Mouse (Mus musculus): Measurements from ENCODE around the gene Hpcal1.
"Not testable (repeated sequence)": the region's sequence is repeated elsewhere in the genome, so short reads cannot be mapped to it uniquely, and the experiment has no call there.

Gene Hpcal1

GRCm38 (mm10) chr12:17741637-17742364, 51.1 kb downstream of the Hpcal1 start:
- DNase-seq = peak; percentile 76 to 82

GRCm38 (mm10) chr12:17742571-17743321, 52.1 kb downstream of the Hpcal1 start:
- peak in 1 of 2 experiments; percentile 37 for DNase-seq

- no peak for DNase-seq
These were observed 54.8 kb downstream of the Hpcal1 start for GRCm38 (mm10) chr12:17745431-17745830.

- peak; percentile 96 to 98 for DNase-seq
These were observed 56.1 kb downstream of the Hpcal1 start for GRCm38 (mm10) chr12:17746725-17747124.

GRCm38 (mm10) chr12:17747191-17748154, 56.8 kb downstream of the Hpcal1 start:
- DNase-seq = peak; percentile 31 to 40

GRCm38 (mm10) chr12:17748155-17748529, 57.5 kb downstream of the Hpcal1 start:
- peak in 1 of 2 experiments; percentile 10 for DNase-seq

- peak in 1 of 2 experiments; percentile 22 for DNase-seq
These were observed 59.1 kb downstream of the Hpcal1 start for GRCm38 (mm10) chr12:17749784-17750183.

GRCm38 (mm10) chr12:17750500-17750899, 59.8 kb downstream of the Hpcal1 start:
- DNase-seq = peak; percentile 58 to 63

- DNase-seq = peak in 1 of 2 experiments; percentile 50
These were observed 62.2 kb downstream of the Hpcal1 start for GRCm38 (mm10) chr12:17752828-17753227.

- DNase-seq = no peak
These were observed 64.1 kb downstream of the Hpcal1 start for GRCm38 (mm10) chr12:17754771-17755170.

- no peak for DNase-seq
These were observed 66.2 kb downstream of the Hpcal1 start for GRCm38 (mm10) chr12:17756891-17757290.

- DNase-seq = no peak
These were observed 71.8 kb downstream of the Hpcal1 start for GRCm38 (mm10) chr12:17762286-17762933.

- DNase-seq = no peak
These were observed 72.4 kb downstream of the Hpcal1 start for GRCm38 (mm10) chr12:17763054-17763453.

- DNase-seq = no peak
These were observed 73.3 kb downstream of the Hpcal1 start for GRCm38 (mm10) chr12:17764005-17764404.

- DNase-seq = not testable (repeated sequence)
These were observed 76.9 kb downstream of the Hpcal1 start for GRCm38 (mm10) chr12:17767567-17767966.

- no peak for DNase-seq
These were observed 79.0 kb downstream of the Hpcal1 start for GRCm38 (mm10) chr12:17769476-17770172.

GRCm38 (mm10) chr12:17770538-17770937, 79.9 kb downstream of the Hpcal1 start:
- no peak for DNase-seq

GRCm38 (mm10) chr12:17773721-17774120, 83.1 kb downstream of the Hpcal1 start:
- DNase-seq = peak; percentile 75 to 79

GRCm38 (mm10) chr12:17774842-17775241, 84.2 kb downstream of the Hpcal1 start:
- not testable (repeated sequence) for DNase-seq

- DNase-seq = peak; percentile 64 to 77
These were observed 87.7 kb downstream of the Hpcal1 start for GRCm38 (mm10) chr12:17778320-17778719.

- no peak for DNase-seq
These were observed 88.4 kb downstream of the Hpcal1 start for GRCm38 (mm10) chr12:17779093-17779492.

GRCm38 (mm10) chr12:17789486-17789885, 98.8 kb downstream of the Hpcal1 start:
- DNase-seq = no peak

Data from cerebellum, postnatal 25 days (tissue).